Mouse (Mus musculus): ENCODE results near the gene Spindoc. TPM values are rescaled to one million over a fixed set of nuclear protein-coding genes. Genes with fewer than 3 reads are reported as not detected.

Spindoc gene
- polyA plus RNA-seq, 1 experiment from 2014 or later: 22.4 TPM

- Histone ChIP-seq H3K9ac (replicated peaks; ENCODE audit: low read length) (no peak overlapping the region), H3K27ac (replicated peaks; ENCODE audit: low read depth, low read length) (no peak overlapping the region), H3K27me3 (ENCODE audit: control insufficient read depth, insufficient read depth, low read length) (no peaks in the 10 kb centered on the region), H3K4me2 (ENCODE audit: low read depth, low read length) (no peak overlapping the region), H3K36me3 (replicated peaks; ENCODE audit: control insufficient read depth, insufficient read depth, low read depth, low read length) (no peaks in the 10 kb centered on the region), H3K4me3 (ENCODE audit: low read depth, low read length) (no peak overlapping the region), H3K4me1 (ENCODE audit: control insufficient read depth, insufficient read depth, low read length) (no peaks in the 10 kb centered on the region), H3K9me3 (replicated peaks; ENCODE audit: control insufficient read depth, low read length) (no peaks in the 10 kb centered on the region)
- WGBS: 69% methylated on average over 1 of the region's 1 CpGs
- ATAC-seq (replicated peaks; ENCODE audit: insufficient number of reproducible peaks, low FRiP score, low TSS enrichment, low read depth) (no peak), DNase-seq (ENCODE audit: low spot score) (no peak)
Measured at GRCm38 (mm10) chr19:7349993-7350392, 32.8 kb downstream of the Spindoc start.

- H3K9me3 ChIP-seq (replicated peaks; ENCODE audit: control insufficient read depth, low read length): no peaks in the 10 kb centered on the region
- no peaks in the 10 kb centered on the region for H3K36me3 ChIP-seq (replicated peaks; ENCODE audit: control insufficient read depth, insufficient read depth, low read depth, low read length)
- no peak overlapping the region for H3K27ac ChIP-seq (replicated peaks; ENCODE audit: low read depth, low read length)
- no peak overlapping the region for H3K4me2 ChIP-seq (ENCODE audit: low read depth, low read length)
- H3K27me3 ChIP-seq (ENCODE audit: control insufficient read depth, insufficient read depth, low read length): no peaks in the 10 kb centered on the region
- H3K4me3 ChIP-seq (ENCODE audit: low read depth, low read length): no peak overlapping the region
- no peak for ATAC-seq (replicated peaks; ENCODE audit: insufficient number of reproducible peaks, low FRiP score, low TSS enrichment, low read depth)
- peaks cover under 1% of the 10 kb centered on the region; the same call in 1 of the 2 replicates for H3K4me1 ChIP-seq (ENCODE audit: control insufficient read depth, insufficient read depth, low read length)
- 25% methylated on average over 4 of the region's 4 CpGs for WGBS
- peak; percentile 90 for DNase-seq (ENCODE audit: low spot score)
- H3K9ac ChIP-seq (replicated peaks; ENCODE audit: low read length): no peak overlapping the region
Measured at GRCm38 (mm10) chr19:7345235-7345755, 37.5 kb downstream of the Spindoc start.

GRCm38 (mm10) chr19:7342646-7343045 lies 40.1 kb downstream of the Spindoc start:
- no peak overlapping the region for H3K4me2 ChIP-seq (ENCODE audit: low read depth, low read length)
- H3K4me3 ChIP-seq (ENCODE audit: low read depth, low read length): no peak overlapping the region
- no peak for ATAC-seq (replicated peaks; ENCODE audit: insufficient number of reproducible peaks, low FRiP score, low TSS enrichment, low read depth)
- H3K4me1 ChIP-seq (ENCODE audit: control insufficient read depth, insufficient read depth, low read length): peaks cover 8% of the 10 kb centered on the region
- H3K27me3 ChIP-seq (ENCODE audit: control insufficient read depth, insufficient read depth, low read length): no peaks in the 10 kb centered on the region
- 76% methylated on average over 2 of the region's 2 CpGs for WGBS
- H3K36me3 ChIP-seq (replicated peaks; ENCODE audit: control insufficient read depth, insufficient read depth, low read depth, low read length): no peaks in the 10 kb centered on the region
- no peak for DNase-seq (ENCODE audit: low spot score)
- H3K9me3 ChIP-seq (replicated peaks; ENCODE audit: control insufficient read depth, low read length): no peaks in the 10 kb centered on the region
- no peak overlapping the region for H3K9ac ChIP-seq (replicated peaks; ENCODE audit: low read length)
- no peak overlapping the region for H3K27ac ChIP-seq (replicated peaks; ENCODE audit: low read depth, low read length)

GRCm38 (mm10) chr19:7341512-7342397 lies 41.0 kb downstream of the Spindoc start, which contains the start of gene Mark2:
TSS of gene Mark2 (minus strand) at chr19:7341860.
- peak within 1 kb of the TSS; percentile 97 for H3K4me3 ChIP-seq (ENCODE audit: low read depth, low read length)
- WGBS: 2% methylated on average over 61 of the region's 63 CpGs
- H3K9me3 ChIP-seq (replicated peaks; ENCODE audit: control insufficient read depth, low read length): no peaks in the 10 kb centered on the region
- ATAC-seq (replicated peaks; ENCODE audit: insufficient number of reproducible peaks, low FRiP score, low TSS enrichment, low read depth) (peak; percentile 94), DNase-seq (ENCODE audit: low spot score) (peak; percentile 100)
- peak within 1 kb of the TSS; percentile 97 for H3K9ac ChIP-seq (replicated peaks; ENCODE audit: low read length)
- H3K4me1 ChIP-seq (ENCODE audit: control insufficient read depth, insufficient read depth, low read length): peaks cover 8% of the 10 kb centered on the region
- H3K27me3 ChIP-seq (ENCODE audit: control insufficient read depth, insufficient read depth, low read length): no peaks in the 10 kb centered on the region
- H3K4me2 ChIP-seq (ENCODE audit: low read depth, low read length): peak within 1 kb of the TSS; percentile 94
- no peaks in the 10 kb centered on the region for H3K36me3 ChIP-seq (replicated peaks; ENCODE audit: control insufficient read depth, insufficient read depth, low read depth, low read length)
- H3K27ac ChIP-seq (replicated peaks; ENCODE audit: low read depth, low read length): peak within 1 kb of the TSS; percentile 67

GRCm38 (mm10) chr19:7340780-7341475 lies 41.9 kb downstream of the Spindoc start:
- H3K4me3 ChIP-seq (ENCODE audit: low read depth, low read length): peak overlapping the region; percentile 97
- peak overlapping the region; percentile 67 for H3K27ac ChIP-seq (replicated peaks; ENCODE audit: low read depth, low read length)
- H3K4me1 ChIP-seq (ENCODE audit: control insufficient read depth, insufficient read depth, low read length): peaks cover 8% of the 10 kb centered on the region
- DNase-seq (ENCODE audit: low spot score) (peak; percentile 4), ATAC-seq (replicated peaks; ENCODE audit: insufficient number of reproducible peaks, low FRiP score, low TSS enrichment, low read depth) (peak; percentile 81)
- H3K4me2 ChIP-seq (ENCODE audit: low read depth, low read length): peak overlapping the region; percentile 94
- peak overlapping the region; percentile 97 for H3K9ac ChIP-seq (replicated peaks; ENCODE audit: low read length)
- no peaks in the 10 kb centered on the region for H3K36me3 ChIP-seq (replicated peaks; ENCODE audit: control insufficient read depth, insufficient read depth, low read depth, low read length)
- H3K27me3 ChIP-seq (ENCODE audit: control insufficient read depth, insufficient read depth, low read length): no peaks in the 10 kb centered on the region
- no peaks in the 10 kb centered on the region for H3K9me3 ChIP-seq (replicated peaks; ENCODE audit: control insufficient read depth, low read length)
- WGBS: 0% methylated on average over 38 of the region's 46 CpGs

GRCm38 (mm10) chr19:7340371-7340779 lies 42.4 kb downstream of the Spindoc start:
- Histone ChIP-seq H3K27me3 (ENCODE audit: control insufficient read depth, insufficient read depth, low read length) (no peaks in the 10 kb centered on the region), H3K9ac (replicated peaks; ENCODE audit: low read length) (peak overlapping the region; percentile 97), H3K4me2 (ENCODE audit: low read depth, low read length) (peak overlapping the region; percentile 94), H3K4me1 (ENCODE audit: control insufficient read depth, insufficient read depth, low read length) (peaks cover 8% of the 10 kb centered on the region), H3K9me3 (replicated peaks; ENCODE audit: control insufficient read depth, low read length) (no peaks in the 10 kb centered on the region), H3K27ac (replicated peaks; ENCODE audit: low read depth, low read length) (no peak overlapping the region; the same call in 1 of the 2 replicates), H3K4me3 (ENCODE audit: low read depth, low read length) (peak overlapping the region; percentile 97), H3K36me3 (replicated peaks; ENCODE audit: control insufficient read depth, insufficient read depth, low read depth, low read length) (no peaks in the 10 kb centered on the region)
- WGBS: 1% methylated on average over 15 of the region's 15 CpGs
- DNase-seq (ENCODE audit: low spot score): peak; percentile 8
- ATAC-seq (replicated peaks; ENCODE audit: insufficient number of reproducible peaks, low FRiP score, low TSS enrichment, low read depth): no peak

GRCm38 (mm10) chr19:7339867-7340266 lies 42.9 kb downstream of the Spindoc start:
- no peaks in the 10 kb centered on the region for H3K9me3 ChIP-seq (replicated peaks; ENCODE audit: control insufficient read depth, low read length)
- H3K27ac ChIP-seq (replicated peaks; ENCODE audit: low read depth, low read length): no peak overlapping the region
- H3K4me1 ChIP-seq (ENCODE audit: control insufficient read depth, insufficient read depth, low read length): peaks cover 8% of the 10 kb centered on the region
- no peak for ATAC-seq (replicated peaks; ENCODE audit: insufficient number of reproducible peaks, low FRiP score, low TSS enrichment, low read depth)
- peak overlapping the region; percentile 94 for H3K4me2 ChIP-seq (ENCODE audit: low read depth, low read length)
- H3K9ac ChIP-seq (replicated peaks; ENCODE audit: low read length): peak overlapping the region; percentile 97
- H3K36me3 ChIP-seq (replicated peaks; ENCODE audit: control insufficient read depth, insufficient read depth, low read depth, low read length): no peaks in the 10 kb centered on the region
- H3K4me3 ChIP-seq (ENCODE audit: low read depth, low read length): peak overlapping the region; percentile 97
- DNase-seq (ENCODE audit: low spot score): no peak
- H3K27me3 ChIP-seq (ENCODE audit: control insufficient read depth, insufficient read depth, low read length): no peaks in the 10 kb centered on the region
- 48% methylated on average over 4 of the region's 4 CpGs for WGBS

Data from embryonic facial prominence, embryonic 11.5 days (tissue).